Mouse (Mus musculus) ES-E14 (cell line): ENCODE results near the gene Syt7.

Source experiments
- CHD2 ChIP-seq: IDR thresholded peaks from 2 replicates; pipeline ENCODE4 v1.6.1; 2014; ENCODE audit warnings: mild to moderate bottlenecking, low read depth, low read length, inconsistent platforms
- HCFC1 ChIP-seq: IDR thresholded peaks from 2 replicates; pipeline ENCODE4 v1.6.1; 2012; ENCODE audit warnings: low read length, inconsistent platforms, borderline replicate concordance; ENCODE audit not compliant: insufficient read depth
- MAFK ChIP-seq: IDR thresholded peaks from 2 replicates; pipeline ENCODE4 v1.6.1; 2014; ENCODE audit warnings: mild to moderate bottlenecking, low read depth, low read length, inconsistent platforms; ENCODE audit not compliant: insufficient read depth
- ZC3H11A ChIP-seq: IDR thresholded peaks from 2 replicates; pipeline ENCODE4 v1.6.1; 2012; ENCODE audit warnings: low read depth, mild to moderate bottlenecking, inconsistent platforms, low read length, borderline replicate concordance
- ZNF384 ChIP-seq: IDR thresholded peaks from 2 replicates; pipeline ENCODE4 v1.6.1; 2012; ENCODE audit warnings: low read depth, low read length, inconsistent platforms

DNA sequence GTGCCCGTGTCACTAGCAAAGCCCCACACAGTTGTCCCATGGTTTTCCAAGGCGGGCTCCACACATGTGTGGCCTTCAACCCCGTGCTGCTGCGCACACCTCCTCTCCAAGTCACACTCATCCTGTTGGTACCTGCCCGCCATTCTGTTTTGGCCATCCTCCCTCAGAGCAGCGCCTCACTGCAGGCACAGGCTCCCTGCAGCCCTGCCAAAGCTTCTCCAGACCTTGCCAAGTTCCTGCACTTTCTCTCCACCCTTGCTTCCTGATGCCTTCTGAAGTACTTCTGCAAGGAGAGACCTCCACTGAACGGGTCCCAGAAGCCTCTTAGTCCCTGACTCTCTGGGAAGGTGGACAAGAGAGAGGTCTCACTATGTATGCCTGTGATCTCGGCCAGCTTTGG is 40.5 kb downstream of the Syt7 start:
- TF ChIP-seq ZNF384 = no peak
- no peak for TF ChIP-seq CHD2
- TF ChIP-seq MAFK = no peak
- no peak for TF ChIP-seq HCFC1
- no peak for TF ChIP-seq ZC3H11A
